Mouse (Mus musculus): Measurements from ENCODE around the gene Dbt. TPM values are rescaled to one million over a fixed set of nuclear protein-coding genes. Genes with fewer than 3 reads are reported as not detected.

The Dbt gene
- 12.5 TPM for total RNA-seq (2023)

GRCm38 (mm10) chr3:116512904-116513716, at the start of gene Dbt:
Dbt (plus strand) TSS chr3:116513070.

DNA sequence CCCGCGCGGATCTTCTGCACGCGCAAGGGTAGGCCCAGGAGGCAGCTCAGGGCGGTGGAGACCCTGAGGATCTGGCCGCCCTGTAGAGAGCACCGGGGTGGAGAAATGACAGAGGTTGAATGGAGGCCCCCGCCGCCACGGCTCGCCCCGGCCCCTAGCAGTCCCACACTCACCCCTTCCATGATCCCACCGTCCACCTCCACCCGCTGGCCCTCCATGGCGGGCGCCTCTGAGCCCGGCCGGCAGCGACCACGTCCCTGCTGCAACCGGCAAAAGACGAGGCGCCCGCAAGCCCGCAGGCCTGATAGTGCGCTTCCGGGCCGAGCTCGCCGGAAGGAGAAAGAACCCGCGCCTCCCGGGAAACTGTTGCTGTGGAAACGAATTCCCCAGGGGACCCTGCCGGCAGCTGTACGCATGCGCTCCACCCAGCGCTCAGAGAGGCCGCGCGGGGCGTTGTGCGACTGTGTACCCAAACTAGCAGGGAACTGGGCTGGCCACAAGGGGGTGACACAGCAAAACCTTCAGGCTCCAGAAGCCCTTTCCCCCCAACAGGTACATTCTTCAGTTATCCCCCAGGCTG, 5.0 kb upstream of the Dbt start, which contains the start of gene Rtca:
Gene Rtca (minus strand): TSS at position 437 of the 580 bp plus-strand sequence.

GRCm38 (mm10) chr3:116562408-116563094, 49.7 kb downstream of the Dbt start, which contains the start of gene Lrrc39:
Lrrc39 (plus strand) TSS chr3:116562973.

DNA sequence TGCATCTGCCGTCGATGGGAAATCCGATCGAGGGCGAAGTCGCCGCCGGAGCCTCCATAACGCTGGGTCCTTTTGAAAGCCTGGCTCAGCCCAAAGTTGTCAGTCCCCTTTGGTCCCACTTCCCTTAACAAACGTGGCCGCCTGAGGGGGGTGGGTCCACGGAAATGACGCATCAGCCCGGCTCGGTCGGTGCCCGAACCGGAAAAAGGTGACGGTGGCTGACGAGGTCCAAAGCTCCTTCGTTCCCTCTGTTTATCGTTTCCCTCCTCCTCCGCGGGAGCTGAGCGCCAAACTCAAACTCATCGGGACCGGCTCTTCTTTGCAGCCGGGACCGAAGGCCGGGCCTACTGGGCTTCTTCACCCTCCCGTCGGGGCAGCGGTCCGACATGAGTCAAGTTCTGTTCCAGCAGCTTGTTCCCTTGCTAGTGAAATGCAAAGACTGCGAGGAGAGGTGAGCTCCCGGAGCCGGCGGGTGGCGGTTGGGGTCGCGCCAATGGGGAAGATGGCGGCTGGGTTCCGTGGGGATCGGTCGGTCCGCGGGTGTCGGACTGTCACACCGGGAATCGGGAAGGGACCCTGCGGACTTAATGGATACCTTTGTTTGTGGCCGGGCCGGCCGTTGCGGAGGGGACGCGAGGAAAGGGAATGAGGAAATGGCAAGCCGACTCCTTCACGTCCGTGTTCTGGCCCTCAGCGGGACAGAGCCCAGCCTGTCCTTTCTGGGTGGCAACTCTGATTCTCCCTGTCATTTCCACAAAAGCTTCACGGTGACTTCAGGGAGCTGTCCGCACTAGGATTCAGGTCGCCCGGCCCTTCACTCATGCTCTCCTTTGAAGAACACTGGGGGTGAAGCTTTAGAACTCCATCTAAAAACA, 82.1 kb downstream of the Dbt start, which contains the start of gene Sass6:
Gene Sass6 (plus strand): TSS at position 255 of the 875 bp plus-strand sequence.

Other genes with a start within 250 kb of the Dbt start
- 12.3 TPM for gene Cdc14a, start 89.0 kb upstream of the Dbt start, total RNA-seq (2023)
- 21.0 TPM for gene Rtca, start 4.9 kb upstream of the Dbt start, total RNA-seq (2023)
- not detected for gene Lrrc39, start 49.9 kb downstream of the Dbt start, total RNA-seq (2023)
- 6.9 TPM for gene Sass6, start 81.9 kb downstream of the Dbt start, total RNA-seq (2023)
- 30.9 TPM for gene Trmt13, start 101.5 kb downstream of the Dbt start, total RNA-seq (2023)
- gene Mfsd14a, start 149.6 kb downstream of the Dbt start, total RNA-seq (2023) = 106 TPM
- gene Gm43191, start 168.2 kb downstream of the Dbt start, total RNA-seq (2023) = not detected
- gene Slc35a3, start 199.8 kb downstream of the Dbt start, total RNA-seq (2023) = 27.3 TPM

All from CD4-positive naive resting alpha-beta T cell, adult 76 days (primary cell).